Mouse (Mus musculus): ENCODE data around the gene Ggta1.

DNA sequence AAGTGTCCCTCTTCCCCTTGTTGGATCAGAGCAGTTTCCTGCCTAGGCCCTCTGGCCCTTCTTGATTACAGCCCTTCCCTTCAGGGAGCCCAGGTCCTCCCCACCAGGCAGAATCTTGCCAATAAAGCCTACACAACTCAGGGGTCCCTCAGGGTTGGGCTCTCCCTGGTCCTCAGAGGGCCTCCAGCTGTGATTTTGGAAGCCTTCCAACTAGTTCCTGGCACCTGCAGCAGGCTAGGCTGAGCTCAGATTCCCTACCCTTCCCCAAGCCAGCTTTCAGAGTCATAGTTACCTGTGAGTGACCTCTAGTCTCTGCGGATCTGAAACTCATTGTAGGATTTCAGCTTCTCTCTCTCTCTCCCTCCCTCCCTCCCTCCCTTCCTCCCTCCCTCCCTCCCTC lies 47.9 kb upstream of the Ggta1 start:
- TF ChIP-seq POLR2A (IDR thresholded peaks at IDR 0.05; ENCODE audit: low read depth, low read length) (no peak), CTCF (IDR thresholded peaks at IDR 0.05; ENCODE audit: extremely low read depth, insufficient read depth, insufficient read length, insufficient replicate concordance) (no peak)
